Mouse (Mus musculus) stomach, postnatal 0 days (tissue): Measurements from ENCODE around the gene Golga2.

Experiments
- CTCF ChIP-seq: IDR thresholded peaks from 2 replicates; pipeline ENCODE4 v1.5.1; 2016; ENCODE audit warnings: antibody characterized with exemption, low read depth, mild to moderate bottlenecking, moderate library complexity
- EP300 ChIP-seq: optimal IDR thresholded peaks from 2 replicates; pipeline ENCODE3; 2016; ENCODE audit warnings: antibody characterized with exemption

- TF ChIP-seq EP300 (no peak), CTCF (peak; percentile 66)
Measured at GRCm38 (mm10) chr2:32260635-32261034, 26.5 kb upstream of the Golga2 start.
